Mouse (Mus musculus) heart, embryonic 16.5 days (tissue): ENCODE data around the gene Celf2. TPM values are rescaled to one million over a fixed set of nuclear protein-coding genes. Genes with fewer than 3 reads are reported as not detected.

Source experiments
- ATAC-seq: fragments of 200-750 bp; cut with Nextera tagmentation; replicated peaks from 2 replicates; pipeline ENCODE4 v1.8.0; 2017; ENCODE audit warnings: moderate number of reproducible peaks; ENCODE audit not compliant: insufficient read depth, low FRiP score; ENCODE audit errors: extremely low read depth
- H3K27ac ChIP-seq: fragments of 300-500 bp; sonication (generic); 2 replicates; pipeline ENCODE4 v1.5.1; 2014; ENCODE audit warnings: mild to moderate bottlenecking, low read length, control low read depth, moderate library complexity
- H3K27me3 ChIP-seq: fragments of 300-500 bp; sonication (generic); 2 replicates; pipeline ENCODE4 v1.6.1; 2014; ENCODE audit warnings: low read length, mixed read lengths; ENCODE audit not compliant: control insufficient read depth, insufficient read depth
- H3K36me3 ChIP-seq: fragments of 300-500 bp; sonication (generic); 2 replicates; pipeline ENCODE4 v1.6.1; 2014; ENCODE audit not compliant: control insufficient read depth, insufficient read depth
- H3K4me1 ChIP-seq: fragments of 300-500 bp; sonication (generic); 2 replicates; pipeline ENCODE4 v1.6.1; 2014; ENCODE audit warnings: low read length, mixed read lengths; ENCODE audit not compliant: control insufficient read depth, insufficient read depth
- H3K4me2 ChIP-seq: fragments of 300-500 bp; sonication (generic); 2 replicates; pipeline ENCODE4 v1.6.1; 2014; ENCODE audit warnings: low read depth, mild to moderate bottlenecking, control low read depth, low read length
- H3K4me3 ChIP-seq: fragments of 300-500 bp; sonication (generic); 2 replicates; pipeline ENCODE4 v1.5.1; 2014; ENCODE audit warnings: mild to moderate bottlenecking, control low read depth, low read length
- H3K9ac ChIP-seq: fragments of 300-500 bp; sonication (generic); 2 replicates; pipeline ENCODE4 v1.6.1; 2014; ENCODE audit warnings: low read length, control low read depth
- H3K9me3 ChIP-seq: fragments of 300-500 bp; sonication (generic); replicated peaks from 2 replicates; pipeline ENCODE4 v1.6.1; 2016; ENCODE audit warnings: low read length; ENCODE audit not compliant: control insufficient read depth
- WGBS: fragments of 180-500 bp; shearing (Covaris S2); extraction: QIAGEN DNeasy Blood & Tissue Kit; methylation state at CpG from one replicate; pipeline ENCODE4 v1.1.7; 2014; 5-methylcytosine and 5-hydroxymethylcytosine counted together
- polyA plus RNA-seq: library from polyadenylated mRNA; unstranded; fragments of >200 nt; fragmentation: Nextera tagmentation; extraction: Ambion mirVana; gene quantifications from 2 replicates; pipeline ENCODE4 v1.2.1, GENCODE M21; 2015

Gene Celf2
- polyA plus RNA-seq, 1 experiment from 2014 or later, result 70.2 TPM

DNA sequence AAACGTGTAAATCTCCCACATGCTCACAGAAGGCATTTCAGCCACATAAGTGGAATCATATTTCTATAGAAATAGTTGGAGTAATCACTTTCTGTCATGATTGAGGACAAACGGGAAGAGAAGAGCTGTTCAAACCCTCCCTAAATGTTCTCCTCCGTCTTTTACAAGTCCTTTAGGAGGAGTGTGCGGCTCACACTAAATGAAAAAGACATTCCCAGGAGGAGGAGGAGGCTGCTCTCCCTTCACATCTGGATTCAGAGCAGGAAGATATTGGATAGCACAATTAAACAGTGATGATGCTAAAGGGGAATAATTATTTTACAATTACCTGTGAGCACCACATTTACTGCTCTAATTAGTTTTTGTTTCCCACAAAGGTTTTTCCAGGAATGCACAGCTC, 642.1 kb downstream of the Celf2 start:
- Histone ChIP-seq H3K4me3 (no peak overlapping the region), H3K27me3 (no peaks in the 10 kb centered on the region), H3K9ac (no peak overlapping the region), H3K36me3 (no peaks in the 10 kb centered on the region), H3K4me1 (peaks cover 7% of the 10 kb centered on the region; the same call in 1 of the 2 replicates), H3K27ac (no peak overlapping the region), H3K9me3 (no peaks in the 10 kb centered on the region), H3K4me2 (no peak overlapping the region)
- WGBS, result 58% methylated on average over 4 of the region's 4 CpGs
- ATAC-seq, result no peak

DNA sequence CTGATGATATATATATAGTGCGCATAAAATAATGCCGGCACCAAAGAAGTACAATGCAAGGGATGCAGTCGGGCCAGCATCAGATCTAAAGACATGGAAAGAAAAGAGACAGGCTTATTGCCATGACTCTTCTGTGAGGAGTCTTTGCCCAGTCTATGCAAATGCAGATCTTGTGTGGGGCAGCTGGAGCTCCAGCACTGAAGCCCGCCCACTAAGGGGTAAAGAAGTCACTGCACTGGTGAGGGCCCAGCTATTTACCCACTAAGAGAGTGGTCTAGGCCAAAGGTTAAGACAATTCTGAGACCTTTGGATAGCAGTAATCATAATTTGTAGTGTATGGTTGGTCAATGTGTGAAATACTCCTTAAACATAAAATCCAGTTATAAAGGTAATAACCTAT, 643.6 kb downstream of the Celf2 start:
- Histone ChIP-seq H3K36me3 (no peaks in the 10 kb centered on the region), H3K27me3 (no peaks in the 10 kb centered on the region), H3K4me3 (no peak overlapping the region), H3K9me3 (no peaks in the 10 kb centered on the region), H3K27ac (no peak overlapping the region), H3K4me1 (peaks cover 5% of the 10 kb centered on the region; the same call in 1 of the 2 replicates), H3K9ac (no peak overlapping the region), H3K4me2 (no peak overlapping the region)
- 94% methylated on average over 4 of the region's 4 CpGs for WGBS
- ATAC-seq, result no peak

- H3K9me3 ChIP-seq, result no peaks in the 10 kb centered on the region
- H3K4me3 ChIP-seq, result no peak overlapping the region
- H3K27ac ChIP-seq, result no peak overlapping the region
- no peaks in the 10 kb centered on the region for H3K36me3 ChIP-seq
- H3K4me2 ChIP-seq, result no peak overlapping the region
- no peak for ATAC-seq
- WGBS, result 70% methylated on average over 2 of the region's 2 CpGs
- H3K9ac ChIP-seq, result no peak overlapping the region
- H3K4me1 ChIP-seq, result peaks cover 3% of the 10 kb centered on the region; the same call in 1 of the 2 replicates
- no peaks in the 10 kb centered on the region for H3K27me3 ChIP-seq
Measured at GRCm38 (mm10) chr2:6850102-6850644, 659.2 kb downstream of the Celf2 start.

DNA sequence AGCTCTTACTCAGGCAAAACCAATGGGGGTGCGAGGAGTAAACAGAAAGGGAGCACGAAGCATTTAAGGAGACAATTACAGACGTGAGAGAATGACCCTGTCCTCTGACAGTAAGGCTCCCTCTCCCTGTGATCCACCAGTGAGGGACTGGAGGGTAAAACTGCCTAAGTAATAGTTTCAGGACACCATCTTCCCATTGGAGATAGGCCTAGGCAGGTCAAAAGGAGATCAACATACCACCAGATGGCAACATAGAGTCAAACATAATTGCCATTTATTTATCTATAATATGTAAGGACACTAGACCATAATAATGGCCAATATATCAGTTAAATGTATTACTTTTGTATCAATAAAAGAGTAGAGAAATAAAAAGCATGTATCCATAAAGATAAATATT, 660.0 kb downstream of the Celf2 start:
- Histone ChIP-seq H3K9me3 (no peaks in the 10 kb centered on the region), H3K27ac (no peak overlapping the region), H3K27me3 (no peaks in the 10 kb centered on the region), H3K4me2 (no peak overlapping the region), H3K4me3 (no peak overlapping the region), H3K4me1 (peaks cover 3% of the 10 kb centered on the region; the same call in 1 of the 2 replicates), H3K9ac (no peak overlapping the region), H3K36me3 (no peaks in the 10 kb centered on the region)
- ATAC-seq, result no peak
- WGBS, result 49% methylated on average over 3 of the region's 3 CpGs

GRCm38 (mm10) chr2:6830021-6830420, 679.3 kb downstream of the Celf2 start:
- H3K4me1 ChIP-seq, result no peaks in the 10 kb centered on the region
- no peak overlapping the region for H3K4me3 ChIP-seq
- no peak overlapping the region for H3K9ac ChIP-seq
- no peaks in the 10 kb centered on the region for H3K27me3 ChIP-seq
- no peaks in the 10 kb centered on the region for H3K36me3 ChIP-seq
- H3K27ac ChIP-seq, result no peak overlapping the region
- no peak for ATAC-seq
- WGBS, result 88% methylated on average over 6 of the region's 6 CpGs
- H3K9me3 ChIP-seq, result no peaks in the 10 kb centered on the region
- no peak overlapping the region for H3K4me2 ChIP-seq

GRCm38 (mm10) chr2:6827583-6827982, 681.8 kb downstream of the Celf2 start:
- 35% methylated on average over 2 of the region's 2 CpGs for WGBS
- ATAC-seq, result no peak
- H3K9ac ChIP-seq, result no peak overlapping the region

GRCm38 (mm10) chr2:6823021-6823420, 686.3 kb downstream of the Celf2 start:
- ATAC-seq, result no peak
- H3K9ac ChIP-seq, result no peak overlapping the region
- H3K27me3 ChIP-seq, result no peaks in the 10 kb centered on the region
- H3K36me3 ChIP-seq, result no peaks in the 10 kb centered on the region
- no peaks in the 10 kb centered on the region for H3K9me3 ChIP-seq
- WGBS, result 88% methylated on average over 1 of the region's 1 CpGs
- H3K4me2 ChIP-seq, result no peak overlapping the region
- H3K4me1 ChIP-seq, result no peaks in the 10 kb centered on the region; the same call in 1 of the 2 replicates
- no peak overlapping the region for H3K27ac ChIP-seq
- H3K4me3 ChIP-seq, result no peak overlapping the region

More at GRCm38 (mm10) chr2:6827583-6827982, 681.8 kb downstream of the Celf2 start:
- H3K36me3 ChIP-seq, result no peaks in the 10 kb centered on the region
- no peak overlapping the region for H3K4me2 ChIP-seq
- H3K4me3 ChIP-seq, result no peak overlapping the region
- no peaks in the 10 kb centered on the region for H3K9me3 ChIP-seq
- no peaks in the 10 kb centered on the region for H3K4me1 ChIP-seq
- no peak overlapping the region for H3K27ac ChIP-seq
- no peaks in the 10 kb centered on the region for H3K27me3 ChIP-seq

DNA sequence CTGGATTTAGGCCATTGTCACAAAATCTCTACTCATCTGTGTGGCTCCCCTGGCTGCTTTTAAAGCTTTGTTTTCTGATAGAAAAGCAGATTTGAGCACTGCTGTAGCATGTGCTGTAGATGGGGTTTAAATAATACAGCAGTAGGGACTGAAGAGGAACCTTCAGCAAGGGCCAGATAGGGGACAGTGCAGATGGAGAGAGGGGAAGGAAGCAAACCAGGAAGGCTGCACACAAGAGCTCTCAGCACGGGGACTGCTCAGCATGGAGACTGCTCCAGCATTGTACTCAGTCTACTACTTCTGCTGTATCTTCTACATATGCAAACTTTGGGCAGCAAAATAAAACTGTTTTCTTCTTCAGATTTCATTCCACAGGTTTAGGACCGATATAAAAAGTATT, 687.8 kb downstream of the Celf2 start:
- Histone ChIP-seq H3K36me3 (no peaks in the 10 kb centered on the region), H3K9ac (no peak overlapping the region), H3K4me1 (peaks cover 3% of the 10 kb centered on the region; the same call in 1 of the 2 replicates), H3K27me3 (no peaks in the 10 kb centered on the region), H3K27ac (no peak overlapping the region), H3K9me3 (no peaks in the 10 kb centered on the region), H3K4me3 (no peak overlapping the region), H3K4me2 (no peak overlapping the region)
- WGBS, result 84% methylated on average over 2 of the region's 2 CpGs
- no peak for ATAC-seq

DNA sequence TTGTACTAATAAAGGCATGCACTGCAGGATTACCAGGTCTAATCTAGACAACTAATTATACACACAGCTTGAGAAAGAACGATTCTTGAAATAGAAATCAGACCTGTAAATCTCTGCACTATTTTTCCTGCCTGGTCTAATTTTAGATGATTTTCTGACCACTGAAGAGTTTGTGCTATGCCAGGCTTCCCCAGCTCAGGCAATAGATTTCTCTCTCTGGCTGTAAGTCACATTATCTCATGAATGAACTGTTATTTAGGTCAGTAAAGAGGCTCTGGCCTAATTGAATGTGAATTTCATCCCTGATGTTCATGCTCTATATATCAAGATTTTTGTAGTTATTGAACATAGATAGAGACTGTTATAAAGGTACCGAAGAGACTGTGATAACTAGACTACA, 694.1 kb downstream of the Celf2 start:
- Histone ChIP-seq H3K4me3 (no peak overlapping the region), H3K9ac (no peak overlapping the region), H3K36me3 (no peaks in the 10 kb centered on the region), H3K4me2 (no peak overlapping the region), H3K9me3 (peaks cover 6% of the 10 kb centered on the region), H3K4me1 (peaks cover 6% of the 10 kb centered on the region), H3K27ac (no peak overlapping the region), H3K27me3 (no peaks in the 10 kb centered on the region)
- ATAC-seq, result no peak
- WGBS, result 48% methylated on average over 2 of the region's 2 CpGs
